Mouse (Mus musculus): ENCODE data around the gene Tomt. TPM values are rescaled to one million over a fixed set of nuclear protein-coding genes. Genes with fewer than 3 reads are reported as not detected.

The Tomt gene
- polyA plus RNA-seq, 1 experiment = not detected

GRCm38 (mm10) chr7:101908367-101908766 is 2.2 kb upstream of the Tomt start:
- Histone ChIP-seq H3K4me3 (replicated peaks; ENCODE audit: extremely low read depth, low read depth, low read length) (no peak overlapping the region), H3K4me1 (ENCODE audit: control insufficient read depth, insufficient read depth, low read length) (peaks cover 10% of the 10 kb centered on the region)
- no peak for DNase-seq
- TF ChIP-seq CTCF (IDR thresholded peaks at IDR 0.05; ENCODE audit: insufficient read depth, low read length) (no peak), POLR2A (IDR thresholded peaks at IDR 0.05; ENCODE audit: borderline replicate concordance, extremely low read depth, low read depth, low read length) (no peak)
- WGBS = 36% methylated on average over 4 of the region's 4 CpGs

GRCm38 (mm10) chr7:101906696-101907095 is 537 bp upstream of the Tomt start:
- WGBS = 32% methylated on average over 8 of the region's 8 CpGs
- no peak for TF ChIP-seq CTCF (IDR thresholded peaks at IDR 0.05; ENCODE audit: insufficient read depth, low read length)
- no peak for TF ChIP-seq POLR2A (IDR thresholded peaks at IDR 0.05; ENCODE audit: borderline replicate concordance, extremely low read depth, low read depth, low read length)
- Histone ChIP-seq H3K4me3 (replicated peaks; ENCODE audit: extremely low read depth, low read depth, low read length) (peak overlapping the region; percentile 84), H3K4me1 (ENCODE audit: control insufficient read depth, insufficient read depth, low read length) (peaks cover 10% of the 10 kb centered on the region)
- DNase-seq = no peak

GRCm38 (mm10) chr7:101905561-101906286 is 435 bp downstream of the Tomt start, which contains the start of gene Lamtor1:
Lamtor1 (plus strand) TSS chr7:101905904.
- Histone ChIP-seq H3K4me1 (ENCODE audit: control insufficient read depth, insufficient read depth, low read length) (peaks cover 10% of the 10 kb centered on the region), H3K4me3 (replicated peaks; ENCODE audit: extremely low read depth, low read depth, low read length) (peak within 1 kb of the TSS; percentile 84)
- DNase-seq = peak; percentile 99
- TF ChIP-seq POLR2A (IDR thresholded peaks at IDR 0.05; ENCODE audit: borderline replicate concordance, extremely low read depth, low read depth, low read length) (peak; percentile 99), CTCF (IDR thresholded peaks at IDR 0.05; ENCODE audit: insufficient read depth, low read length) (no peak)
- WGBS = under 1% methylated on average over 61 of the region's 61 CpGs

- Histone ChIP-seq H3K4me3 (replicated peaks; ENCODE audit: extremely low read depth, low read depth, low read length) (no peak overlapping the region), H3K4me1 (ENCODE audit: control insufficient read depth, insufficient read depth, low read length) (peaks cover 6% of the 10 kb centered on the region)
- DNase-seq = no peak
- TF ChIP-seq CTCF (IDR thresholded peaks at IDR 0.05; ENCODE audit: insufficient read depth, low read length) (no peak), POLR2A (IDR thresholded peaks at IDR 0.05; ENCODE audit: borderline replicate concordance, extremely low read depth, low read depth, low read length) (no peak)
Observed at GRCm38 (mm10) chr7:101902846-101903245, 3.3 kb downstream of the Tomt start.

GRCm38 (mm10) chr7:101901969-101902368 is 4.2 kb downstream of the Tomt start:
- 92% methylated on average over 10 of the region's 10 CpGs for WGBS

GRCm38 (mm10) chr7:101900331-101901097 is 5.6 kb downstream of the Tomt start:
- WGBS = 89% methylated on average over 16 of the region's 16 CpGs
- H3K4me3 ChIP-seq (replicated peaks; ENCODE audit: extremely low read depth, low read depth, low read length) = no peak overlapping the region
- DNase-seq = no peak
- TF ChIP-seq POLR2A (IDR thresholded peaks at IDR 0.05; ENCODE audit: borderline replicate concordance, extremely low read depth, low read depth, low read length) (no peak), CTCF (IDR thresholded peaks at IDR 0.05; ENCODE audit: insufficient read depth, low read length) (no peak)
- H3K4me1 ChIP-seq (ENCODE audit: control insufficient read depth, insufficient read depth, low read length) = peaks cover 3% of the 10 kb centered on the region

More at GRCm38 (mm10) chr7:101901969-101902368, 4.2 kb downstream of the Tomt start:
- H3K4me3 ChIP-seq (replicated peaks; ENCODE audit: extremely low read depth, low read depth, low read length) = no peak overlapping the region
- DNase-seq = no peak
- no peak for TF ChIP-seq POLR2A (IDR thresholded peaks at IDR 0.05; ENCODE audit: borderline replicate concordance, extremely low read depth, low read depth, low read length)
- no peak for TF ChIP-seq CTCF (IDR thresholded peaks at IDR 0.05; ENCODE audit: insufficient read depth, low read length)
- peaks cover 8% of the 10 kb centered on the region for H3K4me1 ChIP-seq (ENCODE audit: control insufficient read depth, insufficient read depth, low read length)

GRCm38 (mm10) chr7:101896104-101897066 is 9.8 kb downstream of the Tomt start:
- DNase-seq = peak; percentile 96
- WGBS = under 1% methylated on average over 57 of the region's 57 CpGs
- no peak for TF ChIP-seq CTCF (IDR thresholded peaks at IDR 0.05; ENCODE audit: insufficient read depth, low read length)
- TF ChIP-seq POLR2A (IDR thresholded peaks at IDR 0.05; ENCODE audit: borderline replicate concordance, extremely low read depth, low read depth, low read length) = peak; percentile 91; the same call in 1 of the 2 replicates
- Histone ChIP-seq H3K4me1 (ENCODE audit: control insufficient read depth, insufficient read depth, low read length) (peaks cover 3% of the 10 kb centered on the region), H3K4me3 (replicated peaks; ENCODE audit: extremely low read depth, low read depth, low read length) (peak overlapping the region; percentile 93)

GRCm38 (mm10) chr7:101895695-101896094 is 10.5 kb downstream of the Tomt start:
- WGBS = 33% methylated on average over 9 of the region's 9 CpGs
- no peak for DNase-seq
- Histone ChIP-seq H3K4me3 (replicated peaks; ENCODE audit: extremely low read depth, low read depth, low read length) (peak overlapping the region; percentile 93), H3K4me1 (ENCODE audit: control insufficient read depth, insufficient read depth, low read length) (peaks cover 3% of the 10 kb centered on the region)
- TF ChIP-seq CTCF (IDR thresholded peaks at IDR 0.05; ENCODE audit: insufficient read depth, low read length) (no peak), POLR2A (IDR thresholded peaks at IDR 0.05; ENCODE audit: borderline replicate concordance, extremely low read depth, low read depth, low read length) (no peak)

- no peak for TF ChIP-seq POLR2A (IDR thresholded peaks at IDR 0.05; ENCODE audit: borderline replicate concordance, extremely low read depth, low read depth, low read length)
- Histone ChIP-seq H3K4me3 (replicated peaks; ENCODE audit: extremely low read depth, low read depth, low read length) (no peak overlapping the region), H3K4me1 (ENCODE audit: control insufficient read depth, insufficient read depth, low read length) (no peaks in the 10 kb centered on the region)
- WGBS = 77% methylated on average over 4 of the region's 4 CpGs
- DNase-seq = no peak
Observed at GRCm38 (mm10) chr7:101888460-101888859, 17.7 kb downstream of the Tomt start.
